Mouse (Mus musculus) limb, embryonic 14.5 days (tissue): ENCODE measurements around the gene Kynu. TPM values are rescaled to one million over a fixed set of nuclear protein-coding genes. Genes with fewer than 3 reads are reported as not detected.

Experiments used
- ATAC-seq: fragments of 200-750 bp; cut with Nextera tagmentation; 2 replicates; pipeline ENCODE4 v1.8.0; 2017; ENCODE audit warnings: low read depth, moderate number of reproducible peaks, moderate TSS enrichment; ENCODE audit not compliant: low FRiP score
- DNase-seq: peaks from one replicate; pipeline ENCODE4 v3.0.0-alpha.2; 2015; ENCODE audit warnings: low spot score
- H3K27ac ChIP-seq: fragments of 300-500 bp; sonication (generic); replicated peaks from 2 replicates; pipeline ENCODE4 v1.5.1; 2014; ENCODE audit warnings: low read depth, mild to moderate bottlenecking, low read length, moderate library complexity, mixed read lengths
- H3K27me3 ChIP-seq: fragments of 300-500 bp; sonication (generic); 2 replicates; pipeline ENCODE4 v1.6.1; 2014; ENCODE audit warnings: low read length, mixed read lengths; ENCODE audit not compliant: control insufficient read depth, insufficient read depth
- H3K36me3 ChIP-seq: fragments of 300-500 bp; sonication (generic); 2 replicates; pipeline ENCODE4 v1.6.1; 2014; ENCODE audit warnings: mild to moderate bottlenecking, low read length, moderate library complexity, mixed read lengths; ENCODE audit not compliant: control insufficient read depth, insufficient read depth
- H3K4me1 ChIP-seq: fragments of 300-500 bp; sonication (generic); 2 replicates; pipeline ENCODE4 v1.6.1; 2014; ENCODE audit warnings: antibody characterized with exemption, low read length, mixed read lengths; ENCODE audit not compliant: control insufficient read depth, insufficient read depth
- H3K4me2 ChIP-seq: fragments of 300-500 bp; sonication (generic); replicated peaks from 2 replicates; pipeline ENCODE4 v1.6.1; 2014; ENCODE audit warnings: low read depth, mild to moderate bottlenecking, low read length, moderate library complexity; ENCODE audit not compliant: severe bottlenecking
- H3K4me3 ChIP-seq: fragments of 300-500 bp; sonication (generic); replicated peaks from 2 replicates; pipeline ENCODE4 v1.5.1; 2014; ENCODE audit warnings: low read length
- H3K9ac ChIP-seq: fragments of 300-500 bp; sonication (generic); 2 replicates; pipeline ENCODE4 v1.6.1; 2014; ENCODE audit warnings: mild to moderate bottlenecking, low read depth, low read length, moderate library complexity; ENCODE audit not compliant: severe bottlenecking
- H3K9me3 ChIP-seq: fragments of 300-500 bp; sonication (generic); 2 replicates; pipeline ENCODE4 v1.6.1; 2016; ENCODE audit warnings: low read length; ENCODE audit not compliant: control insufficient read depth
- POLR2A ChIP-seq: fragments of 200-500 bp; IDR thresholded peaks from 2 replicates; pipeline ENCODE4 v1.8.0; 2012; ENCODE audit warnings: inconsistent platforms, mild to moderate bottlenecking, moderate library complexity, borderline replicate concordance; ENCODE audit not compliant: insufficient read depth, insufficient read length; ENCODE audit errors: extremely low read depth
- WGBS: fragments of 180-500 bp; shearing (Covaris S2); extraction: QIAGEN DNeasy Blood & Tissue Kit; methylation state at CpG from one replicate; pipeline ENCODE4 v1.1.7; 2014; 5-methylcytosine and 5-hydroxymethylcytosine counted together
- polyA plus RNA-seq, 2 experiments: library from polyadenylated mRNA; depleted of rRNA in 1 of 2; stranded (reverse) in 1 of 2; unstranded in 1 of 2; fragments of >200 nt; fragmentation: Nextera tagmentation in 1 of 2; extraction: Ambion mirVana in 1 of 2; gene quantifications; 2 replicates each; pipeline versions ENCODE4 v1.2.1 to v1.2.3; 2012 to 2014

The Kynu gene
- polyA plus RNA-seq (2012; rRNA removed) (0.34 and 0.45 TPM in 2 replicates), polyA plus RNA-seq (2014; fragmentation: Nextera tagmentation; extraction: Ambion mirVana) (0.19 and 0.64 TPM in 2 replicates)

GRCm38 (mm10) chr2:43555062-43555888, at the start of gene Kynu:
TSS of gene Kynu (plus strand) at chr2:43555329.
- no peaks in the 10 kb centered on the region for H3K9me3 ChIP-seq
- no peak for TF ChIP-seq POLR2A
- H3K9ac ChIP-seq, result no peak within 1 kb of the TSS
- ATAC-seq (no peak), DNase-seq (no peak)
- no peaks in the 10 kb centered on the region for H3K4me1 ChIP-seq
- H3K36me3 ChIP-seq, result no peaks in the 10 kb centered on the region
- H3K4me3 ChIP-seq, result no peak within 1 kb of the TSS
- WGBS, result 35% methylated on average over 9 of the region's 9 CpGs
- H3K4me2 ChIP-seq, result no peak within 1 kb of the TSS
- no peak within 1 kb of the TSS for H3K27ac ChIP-seq
- no peaks in the 10 kb centered on the region for H3K27me3 ChIP-seq

- 91% methylated on average over 3 of the region's 3 CpGs for whole genome bisulfite sequencing
- H3K27ac ChIP-seq, result no peak overlapping the region
- H3K4me2 ChIP-seq, result no peak overlapping the region
- H3K36me3 ChIP-seq, result no peaks in the 10 kb centered on the region
- ATAC-seq (no peak), DNase-seq (no peak)
- no peaks in the 10 kb centered on the region for H3K9me3 ChIP-seq
- H3K9ac ChIP-seq, result no peak overlapping the region
- no peaks in the 10 kb centered on the region for H3K27me3 ChIP-seq
- no peak overlapping the region for H3K4me3 ChIP-seq
- no peaks in the 10 kb centered on the region for H3K4me1 ChIP-seq
- no peak for TF ChIP-seq POLR2A
These were observed 48.9 kb upstream of the Kynu start for GRCm38 (mm10) chr2:43506182-43506581.

- DNase-seq (no peak), ATAC-seq (no peak)
- Histone ChIP-seq H3K27me3 (no peaks in the 10 kb centered on the region), H3K4me3 (no peak overlapping the region), H3K4me1 (no peaks in the 10 kb centered on the region), H3K9ac (no peak overlapping the region), H3K27ac (no peak overlapping the region), H3K4me2 (no peak overlapping the region), H3K9me3 (peaks cover 5% of the 10 kb centered on the region; the same call in 1 of the 2 replicates), H3K36me3 (no peaks in the 10 kb centered on the region)
- 50% methylated on average over 7 of the region's 7 CpGs for WGBS
- TF ChIP-seq POLR2A, result no peak
These were observed 41.3 kb upstream of the Kynu start for GRCm38 (mm10) chr2:43513852-43514251.

- H3K27me3 ChIP-seq, result no peaks in the 10 kb centered on the region
- ATAC-seq (no peak), DNase-seq (no peak)
- H3K4me3 ChIP-seq, result no peak overlapping the region
- no peaks in the 10 kb centered on the region for H3K36me3 ChIP-seq
- no peak overlapping the region for H3K27ac ChIP-seq
- no peak overlapping the region for H3K9ac ChIP-seq
- no peak for TF ChIP-seq POLR2A
- H3K9me3 ChIP-seq, result no peaks in the 10 kb centered on the region
- H3K4me1 ChIP-seq, result no peaks in the 10 kb centered on the region
- H3K4me2 ChIP-seq, result no peak overlapping the region
- WGBS, result 82% methylated on average over 2 of the region's 2 CpGs
These were observed 20.7 kb upstream of the Kynu start for GRCm38 (mm10) chr2:43534417-43534816.

GRCm38 (mm10) chr2:43542615-43543014, 12.5 kb upstream of the Kynu start:
- H3K4me3 ChIP-seq, result no peak overlapping the region
- DNase-seq, result no peak
- H3K4me1 ChIP-seq, result no peaks in the 10 kb centered on the region
- no peaks in the 10 kb centered on the region for H3K9me3 ChIP-seq
- TF ChIP-seq POLR2A, result no peak
- H3K27me3 ChIP-seq, result no peaks in the 10 kb centered on the region
- H3K27ac ChIP-seq, result no peak overlapping the region
- H3K36me3 ChIP-seq, result no peaks in the 10 kb centered on the region
- H3K9ac ChIP-seq, result no peak overlapping the region
- no peak for ATAC-seq
- WGBS, result 86% methylated on average over 3 of the region's 3 CpGs
- no peak overlapping the region for H3K4me2 ChIP-seq
